Mouse (Mus musculus): Measurements from ENCODE around the gene Dap. TPM values are rescaled to one million over a fixed set of nuclear protein-coding genes. Genes with fewer than 3 reads are reported as not detected.
A peak's percentile ranks its signal among the peaks of the same experiment; 100 is the strongest.

The Dap gene
- total RNA-seq, 2 experiments from 2014 or later, result 5.5 to 6.4 TPM

GRCm38 (mm10) chr15:31254939-31255535 is 30.9 kb downstream of the Dap start:
- TF ChIP-seq CTCF (IDR thresholded peaks at IDR 0.05), result no peak

GRCm38 (mm10) chr15:31255762-31256161 is 31.6 kb downstream of the Dap start:
- H3K4me3 ChIP-seq, result no peak overlapping the region
- intact Hi-C loops (cut with DNase I), result no loop called here
- no peak for TF ChIP-seq CTCF (IDR thresholded peaks at IDR 0.05)
- H3K27ac ChIP-seq, result no peak overlapping the region
- no peak for DNase-seq (ENCODE audit: extremely low spot score in 1 of 2, low spot score in 2 of 2)

More at GRCm38 (mm10) chr15:31254939-31255535, 30.9 kb downstream of the Dap start:
- Histone ChIP-seq H3K4me3 (no peak overlapping the region), H3K27ac (no peak overlapping the region)
- no peak for DNase-seq (ENCODE audit: extremely low spot score in 1 of 2, low spot score in 2 of 2)
- intact Hi-C loops (cut with DNase I), result no loop called here

- TF ChIP-seq CTCF (IDR thresholded peaks at IDR 0.05), result no peak
- DNase-seq (ENCODE audit: extremely low spot score in 1 of 2, low spot score in 2 of 2), result no peak
- Histone ChIP-seq H3K4me3 (no peak overlapping the region), H3K27ac (peak overlapping the region; percentile 15; the same call in 1 of the 2 replicates)
- intact Hi-C loops (cut with DNase I), result no loop called here
Measured at GRCm38 (mm10) chr15:31257329-31257728, 33.2 kb downstream of the Dap start.

GRCm38 (mm10) chr15:31258029-31258692 is 34.0 kb downstream of the Dap start:
- no peak overlapping the region for H3K4me3 ChIP-seq
- no peak overlapping the region for H3K27ac ChIP-seq
- no peak for DNase-seq (ENCODE audit: extremely low spot score in 1 of 2, low spot score in 2 of 2)
- TF ChIP-seq CTCF (IDR thresholded peaks at IDR 0.05), result no peak
- intact Hi-C loops (cut with DNase I), result no loop called here

- no peak for DNase-seq (ENCODE audit: extremely low spot score in 1 of 2, low spot score in 2 of 2)
- intact Hi-C loops (cut with DNase I), result no loop called here
Measured at GRCm38 (mm10) chr15:31258693-31259439, 34.8 kb downstream of the Dap start.

GRCm38 (mm10) chr15:31261094-31261493 is 37.0 kb downstream of the Dap start:
- Histone ChIP-seq H3K4me3 (no peak overlapping the region), H3K27ac (no peak overlapping the region)
- no peak for TF ChIP-seq CTCF (IDR thresholded peaks at IDR 0.05)
- DNase-seq (ENCODE audit: extremely low spot score in 1 of 2, low spot score in 2 of 2), result no peak
- intact Hi-C loops (cut with DNase I), result loop anchor here (10.0 kb wide), 1 partner anchor 226 kb away; no protein-coding TSS in a partner anchor

More at GRCm38 (mm10) chr15:31258693-31259439, 34.8 kb downstream of the Dap start:
- peak; percentile 52 for TF ChIP-seq CTCF (IDR thresholded peaks at IDR 0.05)
- no peak overlapping the region for H3K27ac ChIP-seq
- no peak overlapping the region for H3K4me3 ChIP-seq

GRCm38 (mm10) chr15:31262361-31262760 is 38.2 kb downstream of the Dap start:
- H3K27ac ChIP-seq, result no peak overlapping the region
- intact Hi-C loops (cut with DNase I), result loop anchor here (2.0 to 10.0 kb wide), 2 partner anchors 228 to 1092 kb away; no protein-coding TSS in a partner anchor
- no peak for DNase-seq (ENCODE audit: extremely low spot score in 1 of 2, low spot score in 2 of 2)
- no peak for TF ChIP-seq CTCF (IDR thresholded peaks at IDR 0.05)
- no peak overlapping the region for H3K4me3 ChIP-seq

- no peak overlapping the region for H3K4me3 ChIP-seq
- no peak overlapping the region for H3K27ac ChIP-seq
- intact Hi-C loops (cut with DNase I), result loop anchor here (2.0 to 10.0 kb wide), 3 partner anchors 230 to 1236 kb away; no protein-coding TSS in a partner anchor
- DNase-seq (ENCODE audit: extremely low spot score in 1 of 2, low spot score in 2 of 2), result peak; percentile 86 to 90
- peak; percentile 98 for TF ChIP-seq CTCF (IDR thresholded peaks at IDR 0.05)
Measured at GRCm38 (mm10) chr15:31264827-31265226, 40.7 kb downstream of the Dap start.

- DNase-seq (ENCODE audit: extremely low spot score in 1 of 2, low spot score in 2 of 2), result no peak
- TF ChIP-seq CTCF (IDR thresholded peaks at IDR 0.05), result no peak
Measured at GRCm38 (mm10) chr15:31265404-31265803, 41.3 kb downstream of the Dap start.

GRCm38 (mm10) chr15:31265845-31266244 is 41.7 kb downstream of the Dap start:
- intact Hi-C loops (cut with DNase I), result loop anchor here (2.0 to 10.0 kb wide), 3 partner anchors 231 to 1237 kb away; no protein-coding TSS in a partner anchor
- H3K4me3 ChIP-seq, result no peak overlapping the region
- TF ChIP-seq CTCF (IDR thresholded peaks at IDR 0.05), result no peak
- no peak overlapping the region for H3K27ac ChIP-seq
- no peak for DNase-seq (ENCODE audit: extremely low spot score in 1 of 2, low spot score in 2 of 2)

More at GRCm38 (mm10) chr15:31265404-31265803, 41.3 kb downstream of the Dap start:
- no peak overlapping the region for H3K27ac ChIP-seq
- intact Hi-C loops (cut with DNase I), result loop anchor here (2.0 to 10.0 kb wide), 3 partner anchors 231 to 1237 kb away; no protein-coding TSS in a partner anchor
- H3K4me3 ChIP-seq, result no peak overlapping the region

GRCm38 (mm10) chr15:31268148-31268547 is 44.0 kb downstream of the Dap start:
- H3K4me3 ChIP-seq, result no peak overlapping the region
- no peak overlapping the region for H3K27ac ChIP-seq
- intact Hi-C loops (cut with DNase I), result loop anchor here (5.0 to 10.0 kb wide), 2 partner anchors 233 to 341 kb away; no protein-coding TSS in a partner anchor
- TF ChIP-seq CTCF (IDR thresholded peaks at IDR 0.05), result no peak
- no peak for DNase-seq (ENCODE audit: extremely low spot score in 1 of 2, low spot score in 2 of 2)

Measured in left cerebral cortex, adult 2 months (tissue).